Mouse (Mus musculus): Measurements from ENCODE around the gene Acadsb. TPM values are rescaled to one million over a fixed set of nuclear protein-coding genes. Genes with fewer than 3 reads are reported as not detected.

Gene Acadsb
- polyA plus RNA-seq, 1 experiment from 2014 or later = 146 TPM

Other genes starting within 250 kb of the Acadsb start
- not detected in 2 replicates for gene 5430419D17Rik, start 236.2 kb upstream of the Acadsb start, polyA plus RNA-seq (2015; fragmentation: Nextera tagmentation; extraction: Ambion mirVana)
- gene Cuzd1, start 88.3 kb upstream of the Acadsb start, polyA plus RNA-seq (2015; fragmentation: Nextera tagmentation; extraction: Ambion mirVana) = not detected in 2 replicates
- gene Fam24b, start 81.1 kb upstream of the Acadsb start, polyA plus RNA-seq (2015; fragmentation: Nextera tagmentation; extraction: Ambion mirVana) = not detected in 2 replicates
- not detected in 2 replicates for gene Fam24a, start 76.7 kb upstream of the Acadsb start, polyA plus RNA-seq (2015; fragmentation: Nextera tagmentation; extraction: Ambion mirVana)
- gene 2310057M21Rik, start 47.8 kb upstream of the Acadsb start, polyA plus RNA-seq (2015; fragmentation: Nextera tagmentation; extraction: Ambion mirVana) = 21.2 and 26.1 TPM in 2 replicates
- 35.3 and 38.3 TPM in 2 replicates for gene Pstk, start 39.5 kb upstream of the Acadsb start, polyA plus RNA-seq (2015; fragmentation: Nextera tagmentation; extraction: Ambion mirVana)
- gene Ikzf5, start 80 bp upstream of the Acadsb start, polyA plus RNA-seq (2015; fragmentation: Nextera tagmentation; extraction: Ambion mirVana) = 15.2 and 18.2 TPM in 2 replicates
- gene Hmx3, start 132.3 kb downstream of the Acadsb start, polyA plus RNA-seq (2015; fragmentation: Nextera tagmentation; extraction: Ambion mirVana) = 0.16 and 0.52 TPM in 2 replicates
- gene Hmx2, start 138.2 kb downstream of the Acadsb start, polyA plus RNA-seq (2015; fragmentation: Nextera tagmentation; extraction: Ambion mirVana) = 0.20 and 0.91 TPM in 2 replicates
- gene Bub3, start 149.6 kb downstream of the Acadsb start, polyA plus RNA-seq (2015; fragmentation: Nextera tagmentation; extraction: Ambion mirVana) = 186 and 188 TPM in 2 replicates

All from forebrain, embryonic 16.5 days (tissue).